Mouse (Mus musculus) forebrain, embryonic 11.5 days (tissue): ENCODE results near the gene Vamp5. TPM values are rescaled to one million over a fixed set of nuclear protein-coding genes. Genes with fewer than 3 reads are reported as not detected.

Source experiments
- ATAC-seq: fragments of 200-750 bp; cut with Nextera tagmentation; replicated peaks from 2 replicates; pipeline ENCODE4 v1.8.0; 2017; ENCODE audit warnings: moderate TSS enrichment; ENCODE audit not compliant: low FRiP score
- DNase-seq: peaks from one replicate; pipeline ENCODE4 v3.0.0-alpha.2; 2017; ENCODE audit warnings: low spot score
- H3K27ac ChIP-seq: fragments of 300-500 bp; sonication (generic); 2 replicates; pipeline ENCODE4 v1.5.1; 2014; ENCODE audit warnings: low read depth, low read length
- H3K27me3 ChIP-seq: fragments of 300-500 bp; sonication (generic); 2 replicates; pipeline ENCODE4 v1.6.1; 2014; ENCODE audit warnings: mild to moderate bottlenecking, low read length, mixed read lengths; ENCODE audit not compliant: control insufficient read depth, insufficient read depth
- H3K36me3 ChIP-seq: fragments of 300-500 bp; sonication (generic); 2 replicates; pipeline ENCODE4 v1.6.1; 2014; ENCODE audit warnings: mild to moderate bottlenecking, low read length, moderate library complexity, mixed read lengths; ENCODE audit not compliant: control insufficient read depth, insufficient read depth
- H3K4me1 ChIP-seq: fragments of 300-500 bp; sonication (generic); replicated peaks from 2 replicates; pipeline ENCODE4 v1.6.1; 2014; ENCODE audit warnings: low read length, mixed read lengths; ENCODE audit not compliant: control insufficient read depth, insufficient read depth
- H3K4me2 ChIP-seq: fragments of 300-500 bp; sonication (generic); 2 replicates; pipeline ENCODE4 v1.6.1; 2014; ENCODE audit warnings: low read depth, mild to moderate bottlenecking, low read length, moderate library complexity, mixed read lengths; ENCODE audit not compliant: severe bottlenecking
- H3K4me3 ChIP-seq: fragments of 300-500 bp; sonication (generic); 2 replicates; pipeline ENCODE4 v1.5.1; 2014; ENCODE audit warnings: low read depth, low read length
- H3K9ac ChIP-seq: fragments of 300-500 bp; sonication (generic); 2 replicates; pipeline ENCODE4 v1.6.1; 2014; ENCODE audit warnings: low read length
- H3K9me3 ChIP-seq: fragments of 300-500 bp; sonication (generic); 2 replicates; pipeline ENCODE4 v1.6.1; 2016; ENCODE audit warnings: low read length, mixed read lengths; ENCODE audit not compliant: control insufficient read depth
- WGBS: fragments of 180-500 bp; shearing (Covaris S2); extraction: QIAGEN DNeasy Blood & Tissue Kit; methylation state at CpG from one replicate; pipeline ENCODE4 v1.1.7; 2014; 5-methylcytosine and 5-hydroxymethylcytosine counted together
- polyA plus RNA-seq: library from polyadenylated mRNA; unstranded; fragments of >200 nt; fragmentation: Nextera tagmentation; extraction: Ambion mirVana; gene quantifications from 2 replicates; pipeline ENCODE4 v1.2.1, GENCODE M21; 2014

Gene Vamp5
- polyA plus RNA-seq, 1 experiment from 2014 or later, result 8.1 TPM

GRCm38 (mm10) chr6:72329019-72329418 lies 51.2 kb downstream of the Vamp5 start:
- ATAC-seq (no peak), DNase-seq (no peak)
- H3K27me3 ChIP-seq, result no peaks in the 10 kb centered on the region
- peaks cover 4% of the 10 kb centered on the region; the same call in 1 of the 2 replicates for H3K36me3 ChIP-seq
- 92% methylated on average over 5 of the region's 5 CpGs for WGBS
- H3K9me3 ChIP-seq, result no peaks in the 10 kb centered on the region
- H3K4me3 ChIP-seq, result no peak overlapping the region
- H3K9ac ChIP-seq, result no peak overlapping the region
- H3K4me2 ChIP-seq, result no peak overlapping the region
- no peaks in the 10 kb centered on the region for H3K4me1 ChIP-seq
- no peak overlapping the region for H3K27ac ChIP-seq

- Histone ChIP-seq H3K9ac (no peak overlapping the region), H3K36me3 (peaks cover 2% of the 10 kb centered on the region; the same call in 1 of the 2 replicates), H3K4me2 (no peak overlapping the region), H3K4me1 (no peaks in the 10 kb centered on the region), H3K4me3 (no peak overlapping the region), H3K9me3 (no peaks in the 10 kb centered on the region), H3K27ac (no peak overlapping the region), H3K27me3 (no peaks in the 10 kb centered on the region)
- DNase-seq (no peak), ATAC-seq (no peak)
- 80% methylated on average over 6 of the region's 6 CpGs for WGBS
These were observed 54.0 kb downstream of the Vamp5 start for GRCm38 (mm10) chr6:72326274-72326673.

- H3K9me3 ChIP-seq, result no peaks in the 10 kb centered on the region
- H3K4me1 ChIP-seq, result no peaks in the 10 kb centered on the region
- peaks cover 4% of the 10 kb centered on the region for H3K36me3 ChIP-seq
These were observed 56.3 kb downstream of the Vamp5 start for GRCm38 (mm10) chr6:72323786-72324508.

GRCm38 (mm10) chr6:72322936-72323335 lies 57.3 kb downstream of the Vamp5 start:
- no peak overlapping the region for H3K4me2 ChIP-seq
- H3K9ac ChIP-seq, result no peak overlapping the region
- H3K27me3 ChIP-seq, result no peaks in the 10 kb centered on the region
- DNase-seq, result no peak
- peaks cover 8% of the 10 kb centered on the region for H3K36me3 ChIP-seq
- H3K4me3 ChIP-seq, result no peak overlapping the region
- ATAC-seq, result no peak
- H3K9me3 ChIP-seq, result no peaks in the 10 kb centered on the region
- no peaks in the 10 kb centered on the region for H3K4me1 ChIP-seq
- 94% methylated on average over 3 of the region's 3 CpGs for WGBS
- H3K27ac ChIP-seq, result no peak overlapping the region

More at GRCm38 (mm10) chr6:72323786-72324508, 56.3 kb downstream of the Vamp5 start:
- Histone ChIP-seq H3K4me2 (no peak overlapping the region), H3K27me3 (no peaks in the 10 kb centered on the region), H3K27ac (no peak overlapping the region), H3K4me3 (no peak overlapping the region), H3K9ac (no peak overlapping the region)
- no peak for ATAC-seq
- no peak for DNase-seq
- 88% methylated on average over 6 of the region's 6 CpGs for WGBS

- H3K4me2 ChIP-seq, result no peak overlapping the region
- no peak overlapping the region for H3K9ac ChIP-seq
- H3K27me3 ChIP-seq, result no peaks in the 10 kb centered on the region
- H3K4me1 ChIP-seq, result no peaks in the 10 kb centered on the region
- H3K4me3 ChIP-seq, result no peak overlapping the region
- H3K27ac ChIP-seq, result no peak overlapping the region
- H3K36me3 ChIP-seq, result peaks cover 8% of the 10 kb centered on the region
- H3K9me3 ChIP-seq, result no peaks in the 10 kb centered on the region
- 87% methylated on average over 11 of the region's 11 CpGs for WGBS
- DNase-seq, result no peak
- ATAC-seq, result no peak
These were observed 61.2 kb downstream of the Vamp5 start for GRCm38 (mm10) chr6:72319019-72319418.

Other genes starting within 250 kb of the Vamp5 start
- gene Atoh8, start 144.9 kb downstream of the Vamp5 start, polyA plus RNA-seq, result 10.8 and 11.8 TPM in 2 replicates
- gene Sftpb, start 75.9 kb downstream of the Vamp5 start, polyA plus RNA-seq, result not detected in 2 replicates
- gene Usp39, start 35.3 kb downstream of the Vamp5 start, polyA plus RNA-seq, result 109 and 113 TPM in 2 replicates
- gene 0610030E20Rik, start 33.2 kb downstream of the Vamp5 start, polyA plus RNA-seq, result 21.4 and 21.5 TPM in 2 replicates
- 4.2 and 4.6 TPM in 2 replicates for gene Tmem150a, start 25.0 kb downstream of the Vamp5 start, polyA plus RNA-seq
- 102 and 106 TPM in 2 replicates for gene Rnf181, start 13.5 kb downstream of the Vamp5 start, polyA plus RNA-seq
- 34.1 and 35.6 TPM in 2 replicates for gene Vamp8, start 10.2 kb upstream of the Vamp5 start, polyA plus RNA-seq
- 11.7 and 13.5 TPM in 2 replicates for gene Ggcx, start 33.8 kb upstream of the Vamp5 start, polyA plus RNA-seq
- gene Mat2a, start 59.1 kb upstream of the Vamp5 start, polyA plus RNA-seq, result 504 and 506 TPM in 2 replicates
- gene Sh2d6, start 141.2 kb upstream of the Vamp5 start, polyA plus RNA-seq, result 0.36 and 0.51 TPM in 2 replicates
- gene Capg, start 163.9 kb upstream of the Vamp5 start, polyA plus RNA-seq, result 7.1 and 8.4 TPM in 2 replicates
- 15.8 and 16.5 TPM in 2 replicates for gene Elmod3, start 217.9 kb upstream of the Vamp5 start, polyA plus RNA-seq
- gene Retsat, start 218.0 kb upstream of the Vamp5 start, polyA plus RNA-seq, result 5.3 and 6.3 TPM in 2 replicates
- gene Tgoln1, start 236.5 kb upstream of the Vamp5 start, polyA plus RNA-seq, result 34.1 and 35.1 TPM in 2 replicates